Mouse (Mus musculus) midbrain, embryonic 11.5 days (tissue): Measurements from ENCODE around the gene Gnb1l. TPM values are rescaled to one million over a fixed set of nuclear protein-coding genes. Genes with fewer than 3 reads are reported as not detected.

ENCODE experiments used
- ATAC-seq: fragments of 200-750 bp; cut with Nextera tagmentation; 2 replicates; pipeline ENCODE4 v1.8.0; 2017; ENCODE audit warnings: moderate TSS enrichment, moderate library complexity; ENCODE audit not compliant: low FRiP score
- DNase-seq: peaks from one replicate; pipeline ENCODE4 v3.0.0; 2015; ENCODE audit warnings: low spot score; ENCODE audit errors: missing footprints
- H3K27ac ChIP-seq: fragments of 300-500 bp; sonication (generic); 2 replicates; pipeline ENCODE4 v1.5.1; 2014; ENCODE audit warnings: low read depth, low read length
- H3K27me3 ChIP-seq: fragments of 300-500 bp; sonication (generic); 2 replicates; pipeline ENCODE4 v1.6.1; 2014; ENCODE audit warnings: mild to moderate bottlenecking, low read length, moderate library complexity, mixed read lengths; ENCODE audit not compliant: control insufficient read depth, insufficient read depth
- H3K36me3 ChIP-seq: fragments of 300-500 bp; sonication (generic); 2 replicates; pipeline ENCODE4 v1.6.1; 2014; ENCODE audit warnings: mild to moderate bottlenecking, low read length, moderate library complexity, mixed read lengths; ENCODE audit not compliant: control insufficient read depth, insufficient read depth
- H3K4me1 ChIP-seq: fragments of 300-500 bp; sonication (generic); 2 replicates; pipeline ENCODE4 v1.6.1; 2014; ENCODE audit warnings: low read length; ENCODE audit not compliant: control insufficient read depth, insufficient read depth
- H3K4me2 ChIP-seq: fragments of 300-500 bp; sonication (generic); 2 replicates; pipeline ENCODE4 v1.6.1; 2014; ENCODE audit warnings: mild to moderate bottlenecking, moderate library complexity
- H3K4me3 ChIP-seq: fragments of 300-500 bp; sonication (generic); 2 replicates; pipeline ENCODE4 v1.5.1; 2014; ENCODE audit warnings: low read depth, low read length
- H3K9ac ChIP-seq: fragments of 300-500 bp; sonication (generic); 2 replicates; pipeline ENCODE4 v1.6.1; 2014; ENCODE audit warnings: low read length
- H3K9me3 ChIP-seq: fragments of 300-500 bp; sonication (generic); 2 replicates; pipeline ENCODE4 v1.6.1; 2016; ENCODE audit warnings: low read length; ENCODE audit not compliant: control insufficient read depth
- WGBS: fragments of 180-500 bp; shearing (Covaris S2); extraction: QIAGEN DNeasy Blood & Tissue Kit; methylation state at CpG from one replicate; pipeline ENCODE4 v1.1.7; 2014; 5-methylcytosine and 5-hydroxymethylcytosine counted together
- polyA plus RNA-seq: library from polyadenylated mRNA; unstranded; fragments of >200 nt; fragmentation: Nextera tagmentation; extraction: Ambion mirVana; gene quantifications from 2 replicates; pipeline ENCODE4 v1.2.1, GENCODE M21; 2014

Gene Gnb1l
- polyA plus RNA-seq, 1 experiment from 2014 or later: 12.9 TPM

GRCm38 (mm10) chr16:18551604-18552003 is 53.1 kb downstream of the Gnb1l start:
- DNase-seq: no peak
- H3K4me2 ChIP-seq: no peak overlapping the region
- H3K9ac ChIP-seq: no peak overlapping the region
- H3K27ac ChIP-seq: no peak overlapping the region
- no peaks in the 10 kb centered on the region for H3K36me3 ChIP-seq
- H3K4me1 ChIP-seq: peaks cover 2% of the 10 kb centered on the region; the same call in 1 of the 2 replicates
- H3K4me3 ChIP-seq: no peak overlapping the region
- ATAC-seq: no peak
- H3K27me3 ChIP-seq: no peaks in the 10 kb centered on the region
- no peaks in the 10 kb centered on the region for H3K9me3 ChIP-seq
- 53% methylated on average over 9 of the region's 9 CpGs for WGBS

GRCm38 (mm10) chr16:18552106-18552710 is 53.7 kb downstream of the Gnb1l start:
- no peaks in the 10 kb centered on the region for H3K27me3 ChIP-seq
- no peak overlapping the region for H3K4me2 ChIP-seq
- no peaks in the 10 kb centered on the region for H3K9me3 ChIP-seq
- no peaks in the 10 kb centered on the region for H3K36me3 ChIP-seq
- peaks cover 2% of the 10 kb centered on the region; the same call in 1 of the 2 replicates for H3K4me1 ChIP-seq
- DNase-seq (no peak), ATAC-seq (peak; percentile 16; the same call in 1 of the 2 replicates)
- no peak overlapping the region for H3K27ac ChIP-seq
- 83% methylated on average over 11 of the region's 11 CpGs for WGBS
- H3K4me3 ChIP-seq: no peak overlapping the region
- H3K9ac ChIP-seq: no peak overlapping the region

GRCm38 (mm10) chr16:18554721-18555120 is 56.2 kb downstream of the Gnb1l start:
- Histone ChIP-seq H3K9me3 (no peaks in the 10 kb centered on the region), H3K4me2 (no peak overlapping the region), H3K36me3 (no peaks in the 10 kb centered on the region), H3K4me3 (no peak overlapping the region), H3K27ac (no peak overlapping the region), H3K9ac (no peak overlapping the region), H3K27me3 (no peaks in the 10 kb centered on the region), H3K4me1 (peaks cover 2% of the 10 kb centered on the region; the same call in 1 of the 2 replicates)
- WGBS: 66% methylated on average over 2 of the region's 2 CpGs
- DNase-seq (no peak), ATAC-seq (no peak)

GRCm38 (mm10) chr16:18555235-18555935 is 56.9 kb downstream of the Gnb1l start:
- Histone ChIP-seq H3K4me2 (no peak overlapping the region), H3K27me3 (no peaks in the 10 kb centered on the region), H3K36me3 (no peaks in the 10 kb centered on the region), H3K27ac (no peak overlapping the region), H3K9ac (no peak overlapping the region), H3K9me3 (no peaks in the 10 kb centered on the region), H3K4me1 (peaks cover 2% of the 10 kb centered on the region; the same call in 1 of the 2 replicates), H3K4me3 (no peak overlapping the region)
- ATAC-seq (no peak), DNase-seq (no peak)
- WGBS: 75% methylated on average over 17 of the region's 17 CpGs

GRCm38 (mm10) chr16:18556461-18556860 is 57.9 kb downstream of the Gnb1l start:
- WGBS: 95% methylated on average over 3 of the region's 3 CpGs
- no peak for ATAC-seq
- H3K27me3 ChIP-seq: no peaks in the 10 kb centered on the region
- H3K4me1 ChIP-seq: peaks cover 2% of the 10 kb centered on the region; the same call in 1 of the 2 replicates
- H3K9ac ChIP-seq: no peak overlapping the region
- no peak overlapping the region for H3K4me2 ChIP-seq
- H3K9me3 ChIP-seq: no peaks in the 10 kb centered on the region
- no peaks in the 10 kb centered on the region for H3K36me3 ChIP-seq
- H3K27ac ChIP-seq: no peak overlapping the region
- no peak for DNase-seq
- H3K4me3 ChIP-seq: no peak overlapping the region

GRCm38 (mm10) chr16:18564472-18564871 is 66.0 kb downstream of the Gnb1l start:
- Histone ChIP-seq H3K9ac (no peak overlapping the region), H3K36me3 (no peaks in the 10 kb centered on the region), H3K27me3 (no peaks in the 10 kb centered on the region), H3K9me3 (no peaks in the 10 kb centered on the region), H3K4me1 (no peaks in the 10 kb centered on the region), H3K4me2 (no peak overlapping the region), H3K4me3 (no peak overlapping the region), H3K27ac (no peak overlapping the region)
- ATAC-seq (no peak), DNase-seq (no peak)
- 89% methylated on average over 2 of the region's 2 CpGs for WGBS

GRCm38 (mm10) chr16:18568599-18568998 is 70.1 kb downstream of the Gnb1l start:
- H3K36me3 ChIP-seq: no peaks in the 10 kb centered on the region
- H3K9ac ChIP-seq: no peak overlapping the region
- H3K27me3 ChIP-seq: no peaks in the 10 kb centered on the region
- H3K4me3 ChIP-seq: no peak overlapping the region
- WGBS: 77% methylated on average over 7 of the region's 7 CpGs
- H3K9me3 ChIP-seq: no peaks in the 10 kb centered on the region
- DNase-seq (no peak), ATAC-seq (no peak)
- H3K4me1 ChIP-seq: no peaks in the 10 kb centered on the region
- H3K4me2 ChIP-seq: no peak overlapping the region
- no peak overlapping the region for H3K27ac ChIP-seq

GRCm38 (mm10) chr16:18574196-18574595 is 75.7 kb downstream of the Gnb1l start:
- Histone ChIP-seq H3K27ac (no peak overlapping the region), H3K9ac (no peak overlapping the region), H3K4me2 (no peak overlapping the region), H3K9me3 (no peaks in the 10 kb centered on the region), H3K4me3 (no peak overlapping the region), H3K27me3 (peaks cover 7% of the 10 kb centered on the region), H3K4me1 (no peaks in the 10 kb centered on the region), H3K36me3 (no peaks in the 10 kb centered on the region)
- 80% methylated on average over 8 of the region's 8 CpGs for WGBS
- DNase-seq (no peak), ATAC-seq (no peak)

GRCm38 (mm10) chr16:18577071-18577470 is 78.6 kb downstream of the Gnb1l start:
- Histone ChIP-seq H3K4me2 (no peak overlapping the region), H3K36me3 (no peaks in the 10 kb centered on the region), H3K27me3 (peaks cover 36% of the 10 kb centered on the region), H3K9ac (no peak overlapping the region), H3K4me1 (peaks cover 3% of the 10 kb centered on the region; the same call in 1 of the 2 replicates), H3K4me3 (no peak overlapping the region), H3K27ac (no peak overlapping the region), H3K9me3 (no peaks in the 10 kb centered on the region)
- ATAC-seq (no peak), DNase-seq (no peak)
- 33% methylated on average over 3 of the region's 3 CpGs for WGBS
